Mouse (Mus musculus) lung, postnatal 14 days (tissue): ENCODE results near the gene Rpgrip1.
"Not testable (repeated sequence)": the region's sequence is repeated elsewhere in the genome, so short reads cannot be mapped to it uniquely, and the experiment has no call there.

Experiments used
- DNase-seq: peaks from one replicate; pipeline ENCODE4 v3.0.0; 2021

Rpgrip1 gene

DNA sequence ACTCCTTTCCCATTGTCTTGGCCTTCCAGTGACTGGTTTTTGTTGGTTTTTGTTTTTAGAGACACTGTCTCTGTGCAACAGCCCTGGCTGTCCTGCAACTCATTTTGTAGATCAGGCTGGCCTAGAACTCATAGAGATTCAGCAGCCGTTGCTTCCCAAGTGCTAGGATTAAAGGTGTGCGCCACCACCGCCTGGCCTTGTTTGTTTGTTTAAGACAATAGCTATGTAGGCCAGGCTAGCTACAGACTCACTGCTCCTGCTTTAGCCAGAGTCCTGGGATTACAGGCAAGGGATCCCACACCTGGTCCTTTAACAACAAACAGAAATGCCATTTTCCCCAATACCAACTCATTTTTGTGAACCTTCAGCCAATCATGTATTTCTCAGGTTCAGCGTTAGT, at the start of gene Rpgrip1:
Rpgrip1 (plus strand) TSS at position 359 of the 400 bp plus-strand sequence.
- DNase-seq, result no peak

DNA sequence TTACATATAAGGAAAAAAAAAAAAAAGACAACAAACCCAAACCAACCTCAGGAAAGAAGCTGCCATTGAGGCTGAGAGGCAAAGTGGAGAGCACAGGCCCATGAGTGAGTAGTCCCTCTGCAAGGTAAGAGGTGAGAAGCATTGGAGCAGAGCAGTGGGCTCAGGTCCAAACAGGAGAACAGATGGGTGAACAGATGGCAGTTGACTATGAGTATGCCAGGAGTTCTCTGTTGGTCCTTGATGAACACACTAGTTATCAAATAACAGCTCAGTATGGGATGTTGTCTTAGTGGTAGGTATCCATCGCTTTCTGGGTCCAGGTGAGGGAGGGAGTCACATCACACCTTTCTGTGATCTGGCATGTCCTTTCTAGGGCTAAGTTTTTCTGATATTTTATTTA, 49.7 kb upstream of the Rpgrip1 start:
- DNase-seq, result no peak

DNA sequence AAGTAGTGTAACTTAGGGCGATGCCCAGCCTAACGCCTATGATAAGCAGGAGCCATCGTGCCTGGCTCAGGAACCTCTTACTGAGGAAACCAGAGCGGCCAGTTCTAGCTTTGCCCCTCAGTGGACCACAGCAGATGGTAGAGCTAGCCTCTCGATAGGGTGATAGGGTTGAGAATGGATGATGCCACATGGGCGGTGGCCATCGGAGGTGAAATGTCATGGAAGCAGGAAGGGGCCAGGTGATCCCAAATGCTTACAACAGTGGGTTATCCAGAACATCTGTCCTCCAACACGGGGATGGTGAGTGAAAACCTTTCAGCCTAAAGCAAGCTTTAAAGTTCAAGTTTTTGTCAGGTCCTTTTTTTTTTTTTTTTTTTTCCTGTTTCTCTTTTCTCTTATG, 48.7 kb upstream of the Rpgrip1 start:
- DNase-seq, result no peak

DNA sequence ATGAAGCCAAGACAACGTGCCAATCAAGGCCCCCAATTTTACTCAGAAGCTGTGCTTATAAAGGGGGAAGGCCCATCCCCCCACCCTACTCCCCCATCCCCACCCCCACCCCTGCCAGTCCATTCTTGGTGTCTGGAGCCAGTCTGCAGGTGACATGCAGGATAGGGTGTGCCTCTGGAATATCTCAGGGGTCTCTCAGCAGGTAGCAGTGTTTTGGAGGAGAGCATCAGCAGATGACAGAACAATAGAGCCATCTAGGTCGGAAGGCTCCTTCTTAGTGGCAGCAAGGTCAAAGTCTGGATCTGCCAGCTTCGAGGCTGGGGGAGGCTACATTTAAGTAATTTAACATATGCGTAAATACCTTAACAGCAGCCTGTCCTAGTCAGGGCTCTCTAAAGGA, 44.4 kb upstream of the Rpgrip1 start:
- DNase-seq, result no peak

DNA sequence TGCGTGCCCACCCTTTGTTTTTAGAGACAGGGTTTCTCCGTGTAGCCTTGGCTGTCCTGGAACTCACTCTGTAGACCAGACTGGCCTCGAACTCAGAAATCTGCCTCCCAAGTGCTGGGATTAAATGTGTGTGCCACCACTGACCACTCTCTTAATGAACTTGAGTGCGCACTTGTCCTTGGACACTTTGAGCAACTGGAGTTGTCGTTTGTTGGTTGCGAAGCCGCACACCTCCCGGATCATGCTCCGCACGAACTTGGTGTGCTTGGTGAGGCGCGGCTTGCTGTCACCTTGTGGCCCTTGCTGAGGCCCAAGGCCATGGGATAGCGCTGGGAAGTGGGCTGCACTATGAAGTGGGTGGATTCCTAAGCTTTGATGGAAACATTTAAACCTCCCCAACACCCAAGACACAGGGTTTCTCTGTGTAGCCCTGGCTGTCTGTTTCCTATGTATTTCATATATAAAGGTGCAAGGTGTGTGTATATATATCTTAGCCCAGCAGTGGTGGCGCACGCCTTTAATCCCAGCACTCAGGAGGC, 38.8 kb upstream of the Rpgrip1 start:
- DNase-seq, result no peak

DNA sequence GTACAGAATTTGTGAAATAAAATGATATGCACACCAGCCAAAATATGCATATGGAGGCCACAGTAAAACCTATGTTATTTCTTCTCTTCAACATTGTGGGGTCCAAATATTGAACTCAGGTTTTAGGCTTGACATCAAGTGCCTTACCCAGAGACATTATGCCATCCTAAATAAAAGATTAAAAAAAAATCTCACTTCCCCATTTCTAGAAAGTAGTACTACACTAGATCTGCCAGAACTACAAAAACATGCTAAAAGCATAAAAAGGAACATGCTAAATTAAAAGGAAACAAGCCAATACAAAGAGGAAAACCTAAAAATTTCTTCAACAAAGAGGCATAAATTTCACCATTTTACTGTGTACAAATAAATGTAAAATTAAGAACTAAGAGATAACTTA, 27.4 kb upstream of the Rpgrip1 start:
- no peak for DNase-seq

DNA sequence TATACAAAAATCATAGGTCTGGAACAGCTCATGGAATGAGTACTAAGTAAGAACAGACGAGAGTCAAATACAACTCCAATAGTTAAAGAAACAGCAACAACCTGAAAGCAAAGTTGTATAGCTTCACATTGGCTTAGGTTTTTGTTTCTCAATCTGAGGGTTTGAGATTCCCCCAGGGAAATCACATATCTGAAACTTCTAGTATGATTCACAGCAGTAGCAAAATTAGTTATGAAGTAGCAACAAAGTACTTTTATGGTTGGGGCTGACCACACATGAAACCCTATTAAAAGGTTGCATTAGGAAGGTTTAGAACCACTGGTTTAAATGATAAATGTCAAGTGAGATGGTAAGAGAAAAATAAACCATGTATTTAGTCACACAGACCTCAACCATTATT, 16.0 kb upstream of the Rpgrip1 start:
- DNase-seq, result no peak

DNA sequence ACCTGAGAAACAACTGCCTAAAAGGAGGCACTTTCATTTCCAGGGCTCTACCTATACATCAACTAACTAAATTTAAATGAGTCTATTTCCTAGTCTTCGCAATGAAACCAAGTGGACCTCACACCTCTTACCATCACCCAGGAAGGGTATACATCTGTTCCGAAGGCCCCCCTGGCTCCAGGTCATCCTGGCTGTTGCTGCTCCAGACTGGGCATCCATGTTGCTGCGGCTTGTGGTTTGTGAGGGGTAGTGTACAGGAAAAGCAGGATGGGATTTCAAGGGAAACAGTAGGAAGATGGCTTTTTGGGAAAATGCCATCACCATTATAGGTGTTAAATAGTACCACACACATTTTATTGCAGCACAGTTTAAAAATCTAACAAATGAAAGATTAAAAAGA, 13.3 kb upstream of the Rpgrip1 start:
- DNase-seq, result not testable (repeated sequence)

DNA sequence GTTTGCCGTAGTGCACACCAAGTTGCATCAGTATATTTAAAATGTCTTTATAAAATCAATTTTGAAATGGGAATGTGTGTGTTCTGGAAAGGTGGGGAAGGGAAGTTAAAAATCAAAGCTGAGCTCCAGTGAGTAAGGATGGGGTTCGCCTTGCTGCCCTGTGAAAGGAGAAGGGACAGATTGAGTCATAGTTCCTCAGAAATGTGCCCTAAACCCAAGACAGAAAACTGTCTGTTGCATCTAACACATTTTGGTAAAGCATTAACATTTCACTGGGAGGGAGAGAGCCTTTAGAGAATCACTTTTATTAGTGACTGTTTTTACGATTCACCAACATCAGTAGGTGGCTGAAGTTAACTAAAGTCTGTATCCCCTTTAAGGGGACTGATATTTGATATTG, 12.1 kb upstream of the Rpgrip1 start:
- DNase-seq, result not testable (repeated sequence)

DNA sequence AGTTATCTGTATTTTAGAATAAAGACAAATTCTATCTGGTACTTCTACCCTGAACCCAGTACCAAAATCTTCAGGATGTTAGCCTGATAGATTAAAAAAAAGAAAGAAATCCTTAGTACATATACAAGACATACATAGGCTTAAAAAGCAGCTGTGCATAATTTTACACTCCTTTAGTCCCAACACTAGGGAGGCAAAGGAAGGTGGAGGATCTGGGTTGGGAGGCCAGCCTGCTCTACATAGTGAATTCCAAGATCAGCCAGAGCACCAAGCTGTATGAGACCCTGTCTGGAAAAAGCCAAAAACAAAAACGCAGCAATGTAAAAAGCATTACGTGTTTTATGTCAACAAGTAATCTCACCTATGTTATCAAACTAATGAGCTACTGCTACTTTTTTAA, 10.9 kb upstream of the Rpgrip1 start:
- DNase-seq, result no peak

DNA sequence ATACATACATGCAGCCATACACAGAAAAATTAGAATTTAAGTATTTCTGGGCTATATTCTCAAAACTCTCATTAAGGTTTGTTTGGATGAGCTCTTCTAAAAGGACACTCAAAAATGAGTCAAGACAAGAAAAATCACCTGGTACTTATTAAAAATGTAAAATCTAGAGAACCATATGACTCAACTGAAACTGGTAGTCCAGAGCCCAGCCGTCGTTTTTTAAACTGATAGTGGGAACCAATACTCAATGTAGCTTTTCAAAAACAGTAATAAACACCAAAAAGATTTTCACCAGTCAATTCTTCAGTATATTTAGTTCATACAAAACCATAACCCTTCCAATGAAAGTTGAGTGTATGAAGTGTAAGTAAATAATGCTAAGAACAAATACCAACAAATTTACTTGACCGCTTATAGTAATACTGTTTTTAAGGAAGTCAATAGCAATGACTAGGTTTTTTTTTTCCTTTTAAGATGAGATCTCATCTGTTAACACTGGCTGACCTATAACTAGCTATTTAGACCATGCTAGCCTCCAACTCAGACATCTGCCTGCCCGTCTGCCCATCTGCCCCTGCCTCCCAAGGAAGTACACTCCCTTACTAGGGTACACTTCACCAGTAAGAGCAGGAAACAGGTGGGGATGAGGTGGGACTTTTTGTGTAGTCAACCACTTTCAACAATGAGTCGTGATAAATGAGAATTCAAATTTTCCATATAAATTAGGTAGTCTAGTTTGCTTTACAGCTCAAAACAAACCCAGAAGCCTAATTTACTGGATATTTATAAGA, 10.1 kb upstream of the Rpgrip1 start:
- no peak for DNase-seq

DNA sequence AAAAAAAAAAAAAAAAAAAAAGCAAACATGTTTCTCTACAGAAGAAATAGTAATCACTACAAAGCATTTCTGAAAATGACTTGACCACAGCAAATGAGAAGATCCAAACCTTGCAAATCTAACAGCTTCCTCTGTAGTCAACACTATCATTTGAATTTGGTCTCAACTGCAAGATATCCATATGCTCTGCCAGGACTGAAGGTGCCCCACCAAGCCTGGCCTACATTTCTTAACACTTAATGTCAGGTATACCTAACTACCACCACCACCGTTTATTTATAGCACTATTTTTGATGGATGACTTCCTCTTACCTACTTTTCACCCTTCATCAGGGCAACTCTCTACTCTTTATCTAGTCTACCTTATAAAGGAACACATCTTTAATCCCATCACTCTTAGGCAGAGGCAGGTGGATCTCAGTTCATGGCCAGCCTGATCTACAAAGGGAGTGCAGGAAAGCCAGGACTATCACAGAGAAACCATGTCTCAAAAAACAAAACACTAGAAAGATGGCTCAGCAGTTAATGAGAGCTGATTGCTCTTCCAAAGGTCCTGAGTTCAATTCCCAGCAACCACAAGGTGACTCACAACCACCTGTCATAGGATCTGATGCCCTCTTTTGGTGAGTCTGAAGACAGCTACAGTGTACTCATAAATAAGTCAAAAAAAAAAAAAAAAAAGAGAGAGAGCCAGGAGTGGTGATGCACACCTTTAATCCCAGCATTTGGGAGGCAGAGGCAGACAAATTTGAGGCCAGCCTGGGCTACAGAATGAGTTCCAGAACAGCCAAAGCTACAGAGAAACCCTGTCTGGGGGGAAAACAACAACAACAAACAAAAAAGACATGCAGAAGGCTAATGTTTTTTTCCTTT, 9.0 kb upstream of the Rpgrip1 start:
- no peak for DNase-seq

DNA sequence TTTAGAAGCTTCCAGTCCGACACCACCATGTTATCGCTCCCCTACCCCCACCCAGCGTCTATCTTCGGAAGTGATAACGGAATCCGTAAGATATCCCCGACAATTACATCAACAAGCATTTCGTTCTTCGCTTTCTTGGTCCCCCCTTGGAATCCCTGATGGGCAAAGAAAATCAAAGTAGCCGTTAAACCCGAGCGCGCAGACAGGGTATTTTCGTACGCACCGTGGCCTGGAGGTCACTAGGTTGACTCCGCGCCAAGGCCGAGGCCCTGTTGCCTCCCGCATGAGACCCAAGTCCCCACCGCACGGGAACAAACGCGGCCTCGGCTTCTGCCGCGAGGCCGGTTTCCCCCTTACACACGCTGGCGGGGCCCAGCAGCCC, 7.0 kb upstream of the Rpgrip1 start:
- DNase-seq, result no peak

DNA sequence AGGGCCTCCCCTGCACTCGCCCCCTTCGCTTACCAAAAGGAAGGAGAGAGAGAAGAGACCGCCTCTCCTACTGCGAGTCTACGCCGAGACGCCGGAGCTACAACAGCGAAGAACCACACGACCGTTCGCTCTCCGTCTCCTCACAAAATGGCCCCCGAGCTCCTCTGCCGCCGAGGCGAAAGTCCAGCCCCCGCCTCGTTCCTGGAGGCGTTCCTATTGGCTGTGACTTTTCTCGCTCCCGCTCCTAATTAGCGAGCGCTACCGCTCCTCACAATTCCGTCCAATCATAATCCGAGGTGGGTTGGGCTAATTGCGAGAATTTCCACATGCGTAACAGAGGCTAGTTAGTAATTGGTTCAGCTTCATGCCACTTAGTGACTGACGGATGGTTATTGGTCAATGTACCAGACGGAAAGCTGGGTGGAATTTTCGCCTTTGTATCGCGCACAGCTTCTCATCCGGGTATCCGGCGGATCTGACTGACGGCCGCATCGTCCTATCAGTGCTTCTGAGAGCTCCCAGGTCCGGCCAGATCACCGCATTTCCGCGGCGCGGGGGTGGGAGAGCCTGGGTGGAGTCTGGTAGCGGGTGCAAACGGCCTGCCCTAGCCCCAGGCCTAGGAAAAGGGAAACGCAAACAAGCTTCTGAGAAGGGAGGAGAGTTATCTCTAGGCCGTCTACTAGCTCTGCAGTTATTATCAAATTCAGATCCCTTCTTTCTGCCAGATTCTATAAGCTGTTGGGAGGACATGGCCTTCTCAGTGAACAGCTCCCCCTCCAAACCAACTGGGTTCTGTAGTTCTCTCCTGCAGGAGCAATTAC, 6.4 kb upstream of the Rpgrip1 start, which contains the start of gene Hnrnpc:
Hnrnpc (minus strand) TSS at position 173 of the 821 bp plus-strand sequence.
- peak; percentile 100 for DNase-seq

DNA sequence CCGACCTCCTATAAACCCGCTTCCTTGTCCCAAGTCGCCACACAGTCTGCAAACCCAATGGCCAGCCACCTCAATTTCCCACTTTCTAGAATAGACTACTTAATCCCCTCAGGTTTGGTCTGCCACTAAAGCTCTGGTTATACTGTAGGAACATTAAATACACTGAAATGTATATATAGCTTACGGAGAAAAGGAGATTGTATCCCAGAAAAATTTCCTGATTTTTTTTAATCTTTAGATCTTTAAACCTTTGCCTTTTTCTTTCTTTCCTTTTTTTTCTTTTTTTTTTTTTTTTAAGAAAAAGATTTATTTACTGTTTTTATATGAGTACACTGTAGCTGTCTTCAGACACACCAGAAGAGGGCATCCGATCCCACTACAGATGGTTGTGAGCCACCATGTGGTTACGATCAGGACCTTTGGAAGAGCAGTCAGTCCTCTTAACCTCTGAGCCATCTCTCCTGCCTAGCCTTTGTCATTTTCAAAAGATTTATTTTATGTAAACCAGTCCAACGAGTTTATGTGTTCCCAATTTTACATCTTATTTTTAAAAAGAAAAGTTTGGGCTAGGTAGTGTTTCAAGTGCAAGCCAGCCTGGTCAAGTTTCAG, 5.7 kb upstream of the Rpgrip1 start:
- DNase-seq, result no peak

DNA sequence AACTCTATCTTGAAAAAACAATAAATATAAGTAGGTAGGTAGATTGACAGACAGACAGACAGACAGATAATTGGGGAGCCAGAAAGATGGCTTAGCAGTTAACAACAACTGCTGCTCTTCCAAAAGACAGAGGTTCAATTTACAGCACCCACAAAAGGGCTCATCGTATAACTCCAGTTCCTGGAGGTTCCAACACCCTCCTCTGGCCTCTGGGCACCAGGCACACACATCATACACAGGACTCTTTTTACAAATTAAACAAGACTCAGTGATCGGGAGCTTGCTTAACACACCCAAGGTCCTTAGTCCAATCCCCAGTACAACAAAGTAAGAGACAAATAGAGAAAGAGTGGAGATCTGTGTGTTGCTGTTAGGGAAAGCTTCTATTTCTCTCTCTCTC, 5.2 kb upstream of the Rpgrip1 start:
- no peak for DNase-seq

DNA sequence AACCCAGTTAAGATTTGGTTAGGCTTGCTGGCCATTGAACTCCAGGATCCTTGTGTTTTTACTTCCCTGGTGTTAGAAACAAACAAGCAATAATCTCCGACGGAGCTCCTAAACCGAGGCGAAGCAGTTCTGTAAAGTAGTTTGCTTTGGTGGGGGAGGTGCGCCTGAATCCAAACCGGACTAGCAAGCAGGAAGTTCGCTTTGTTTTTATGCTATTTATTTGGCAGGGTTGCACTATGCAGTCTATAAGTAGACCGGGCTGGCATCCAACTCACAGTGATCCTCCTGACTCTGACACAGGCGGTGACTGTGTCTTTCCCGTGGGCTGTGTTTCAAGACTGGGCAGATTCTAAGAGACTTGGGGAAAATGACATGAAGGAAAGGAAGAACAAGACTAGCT, 3.8 kb upstream of the Rpgrip1 start:
- DNase-seq, result peak; percentile 68

DNA sequence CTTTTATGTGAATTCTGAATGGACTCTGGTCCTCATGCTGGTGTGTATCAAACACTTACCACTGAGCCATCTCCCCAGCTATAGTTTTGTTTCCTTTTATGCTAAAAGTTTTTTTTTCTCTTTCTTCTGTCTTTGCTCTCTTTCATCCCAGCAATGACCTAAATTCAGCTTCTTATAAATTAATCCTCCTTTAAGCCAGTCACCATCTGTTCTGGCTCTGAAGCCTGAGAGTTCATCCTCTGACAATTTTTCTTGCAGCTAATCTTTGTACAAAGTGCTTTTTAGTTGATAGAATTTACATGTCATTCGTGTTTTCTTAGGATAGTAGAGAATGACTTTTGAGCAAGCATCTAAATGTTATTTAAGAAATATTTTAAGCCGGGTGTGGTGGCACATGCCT, 2.5 kb upstream of the Rpgrip1 start:
- no peak for DNase-seq

DNA sequence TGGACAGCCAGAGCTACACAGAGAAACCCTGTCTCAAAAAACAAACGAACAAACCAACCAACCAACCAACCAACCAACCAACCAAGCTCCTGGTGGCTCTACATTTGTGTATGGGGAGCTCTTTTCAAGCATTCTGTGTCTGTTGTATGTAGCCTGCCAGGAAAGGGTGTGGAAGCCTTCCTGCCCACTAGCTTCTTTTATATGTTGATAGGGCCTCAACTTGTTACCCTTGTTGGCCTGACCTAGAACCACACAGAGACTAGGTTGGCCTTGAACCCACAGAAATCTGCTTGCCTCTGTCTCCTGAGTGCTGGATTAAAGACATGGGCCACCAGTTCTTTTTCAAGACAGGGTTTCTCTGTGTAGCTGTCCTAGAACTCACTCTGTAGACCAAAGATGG, 3.6 kb downstream of the Rpgrip1 start:
- DNase-seq, result no peak

DNA sequence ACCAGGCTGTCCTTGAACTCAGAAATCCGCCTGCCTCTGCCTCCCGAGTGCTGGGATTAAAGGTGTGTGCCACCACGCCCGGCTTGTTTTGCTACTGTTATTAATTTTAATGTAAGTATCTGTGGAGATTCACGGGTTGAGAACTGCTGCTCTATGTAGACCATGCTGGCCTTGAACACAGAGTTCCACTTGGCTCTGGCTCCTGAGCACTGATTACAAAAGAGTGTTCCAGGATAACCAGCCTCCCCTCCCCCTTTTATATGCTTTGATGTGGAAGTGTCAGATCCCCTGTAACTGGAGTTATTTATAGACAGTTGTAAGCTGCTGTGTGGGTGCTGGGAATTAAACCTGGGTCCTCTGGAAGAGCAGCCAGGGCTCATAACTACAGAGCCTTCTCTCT, 6.7 kb downstream of the Rpgrip1 start:
- DNase-seq, result no peak

DNA sequence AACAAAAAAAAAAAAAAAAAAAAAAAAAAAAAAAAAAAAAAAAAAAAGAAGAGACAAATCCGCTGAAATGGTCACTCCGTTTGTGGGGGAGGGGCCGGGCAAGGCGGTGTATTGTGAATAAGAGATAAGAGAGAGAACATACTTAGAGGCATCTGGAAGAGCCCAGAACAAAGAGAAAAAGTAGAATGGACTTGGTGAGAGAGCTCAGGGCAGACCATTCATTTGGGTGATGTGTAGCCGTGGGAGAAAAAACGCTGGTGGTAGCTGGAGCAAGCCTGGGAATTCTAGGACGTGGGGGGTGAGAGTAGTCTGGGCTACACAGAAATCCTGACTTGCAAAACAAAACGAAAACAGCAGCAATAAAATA, 7.9 kb downstream of the Rpgrip1 start:
- DNase-seq, result no peak

DNA sequence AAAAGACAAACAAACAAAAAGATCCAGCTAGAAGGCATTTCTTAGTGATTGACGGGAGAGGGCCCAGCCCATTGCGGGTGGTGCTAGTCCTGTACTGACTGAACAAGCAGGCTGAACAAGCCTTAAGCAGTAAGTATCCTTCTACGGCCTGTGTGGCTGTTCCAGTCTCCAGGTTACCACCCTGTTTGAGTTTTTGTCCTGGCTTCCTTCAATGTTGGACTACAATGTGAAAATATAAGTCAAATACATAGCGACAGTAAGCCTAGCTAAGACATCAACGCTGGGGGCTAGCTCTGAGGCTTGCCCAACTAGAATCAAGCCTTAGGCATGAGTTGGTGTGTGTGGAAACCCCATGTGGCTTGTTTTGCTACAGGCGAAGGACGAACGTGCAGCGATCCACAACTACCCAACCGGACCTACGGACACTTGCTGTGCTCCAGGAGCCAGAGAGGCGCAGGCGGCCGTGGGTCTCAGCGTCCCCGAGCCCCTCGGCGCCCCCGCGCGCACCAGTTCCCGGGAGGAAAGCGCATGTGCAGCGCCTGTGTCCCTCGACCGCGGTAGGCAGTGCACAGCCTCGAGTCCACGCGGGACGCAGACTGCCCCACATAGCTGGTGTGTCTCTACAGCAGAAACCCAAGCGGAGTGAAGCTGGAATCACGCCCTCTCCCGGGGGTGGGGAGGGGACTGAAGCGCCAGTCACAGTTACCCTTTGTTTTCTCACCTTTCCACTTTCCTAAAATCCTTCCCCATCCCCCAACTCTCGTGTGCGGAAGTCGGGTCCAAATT, 8.5 kb downstream of the Rpgrip1 start:
- peak; percentile 31 for DNase-seq
